Comparison of ENCODE assay signal across 8 mouse cellular contexts in the genomic region with DNA sequence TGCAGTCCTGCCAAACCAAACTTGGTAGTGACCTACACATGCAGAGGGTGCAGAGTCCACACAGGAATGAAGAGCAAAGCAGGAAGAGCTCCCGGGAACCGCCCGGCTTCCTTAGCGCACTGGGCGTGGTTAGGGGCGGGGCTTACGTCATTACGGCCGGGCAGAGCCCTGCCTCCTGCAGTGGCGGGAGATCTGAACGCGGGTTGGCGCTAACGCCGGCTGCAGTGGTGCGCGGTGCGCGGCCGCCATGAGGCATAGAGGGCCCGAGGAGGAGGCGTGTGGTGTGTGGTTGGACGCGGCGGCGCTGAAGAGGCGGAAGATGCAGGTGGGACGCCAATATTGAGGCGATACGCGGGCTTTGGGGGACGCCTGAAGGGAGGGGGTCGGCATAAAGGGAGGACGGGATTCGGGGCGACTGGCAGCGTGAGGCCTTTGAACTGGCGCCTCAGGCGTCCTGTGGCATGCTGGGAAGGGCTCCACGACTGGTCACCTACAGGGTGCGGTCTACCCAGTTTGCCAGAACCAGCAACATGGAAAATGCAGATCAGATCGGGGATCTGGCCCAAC. TPM values are rescaled to one million over a fixed set of nuclear protein-coding genes. Genes with fewer than 3 reads are reported as not detected.
DNase-seq lines count a peak whose midpoint lies in the region; ATAC-seq and TF ChIP-seq lines count a peak whose summit lies in the region.

A gene (plus strand): TSS at position 155 of the 567 bp plus-strand sequence.

- TF ChIP-seq CTCF in Patski (IDR thresholded peaks at IDR 0.05): no peak

- peaks cover 5% of the 10 kb centered on the region; the same call in 1 of the 2 replicates for H3K36me3 ChIP-seq in hindbrain, embryonic 12.5 days

- H3K9me3 ChIP-seq in hindbrain, embryonic 12.5 days (replicated peaks): no peaks in the 10 kb centered on the region

- H3K4me1 ChIP-seq in hindbrain, embryonic 12.5 days: peaks cover 16% of the 10 kb centered on the region; the same call in 1 of the 2 replicates

- peak within 1 kb of the TSS; percentile 70 for H3K4me2 ChIP-seq in hindbrain, embryonic 12.5 days (replicated peaks)

- H3K9ac ChIP-seq in hindbrain, embryonic 12.5 days: peak within 1 kb of the TSS; percentile 44

- WGBS in hindbrain, embryonic 12.5 days: under 1% methylated on average over 42 of the region's 42 CpGs

- in situ Hi-C loops in Patski (cut with MboI; ENCODE audit: low pct_unique_long_range_greater_than_20kb): no loop called here

- ATAC-seq in Patski: peak; percentile 54
- peak; percentile 96 for ATAC-seq in hindbrain, embryonic 12.5 days (ENCODE audit: low FRiP score)

- POLR2A ChIA-PET in Patski (lab: Charles Lee): no interaction called here

- H3K27ac ChIP-seq in hindbrain, embryonic 12.5 days: no peak within 1 kb of the TSS

- H3K4me3 ChIP-seq in hindbrain, embryonic 12.5 days: peak within 1 kb of the TSS; percentile 43

- no peaks in the 10 kb centered on the region for H3K27me3 ChIP-seq in Patski
- no peaks in the 10 kb centered on the region for H3K27me3 ChIP-seq in hindbrain, embryonic 12.5 days

- CTCF ChIA-PET in Patski (lab: Charles Lee): interaction anchor here (0.8 to 2.4 kb wide), 2 partner anchors 16 to 33 kb away, joined by 3 to 7 read pairs; no protein-coding TSS in a partner anchor

- DNase-seq in Patski (ENCODE audit: low read depth, low spot score): no peak
- DNase-seq in cerebellum, adult 9-11 months: peak; percentile 85
- peak; percentile 79 to 85 for DNase-seq in frontal cortex, postnatal 10 days (ENCODE audit: low spot score in 2 of 2)
- peak; percentile 64 to 77 for DNase-seq in layer of hippocampus, postnatal 25 days (ENCODE audit: extremely low spot score in 1 of 2, low spot score in 1 of 2)
- peak; percentile 88 for DNase-seq in lung, postnatal 25 days (ENCODE audit: low spot score)
- DNase-seq in retina, adult 2 months (ENCODE audit: low read depth, low spot score): peak; percentile 69
- DNase-seq in thymus, postnatal 25 days: peak; percentile 86

RNA-seq across cellular contexts. Expression of the gene that starts here (rescaled TPM):
- 6.1 TPM for polyA plus RNA-seq in Patski (2021)
- 6.3 and 7.6 TPM in 2 replicates for polyA plus RNA-seq in hindbrain, embryonic 12.5 days (2016; fragmentation: Nextera tagmentation; extraction: Ambion mirVana)
- under 1 TPM in 1 of 2 experiments, not detected in 1; 0.57 TPM for total RNA-seq in layer of hippocampus, postnatal 25 days (2021)

Comparison
In these comparisons a context has a peak if more than half of its experiments do, and no peak if none do; other contexts are left out.
1. Peak in DNase-seq in layer of hippocampus, postnatal 25 days; RNA of the gene not detected or under 1 TPM.